Mouse (Mus musculus) forebrain, embryonic 13.5 days (tissue): ENCODE measurements around the gene Snw1. TPM values are rescaled to one million over a fixed set of nuclear protein-coding genes. Genes with fewer than 3 reads are reported as not detected.
"Not testable (repeated sequence)": the region's sequence is repeated elsewhere in the genome, so short reads cannot be mapped to it uniquely, and the experiment has no call there.

ENCODE experiments used
- ATAC-seq: fragments of 200-750 bp; cut with Nextera tagmentation; 2 replicates; pipeline ENCODE4 v1.8.0; 2017
- H3K27ac ChIP-seq: fragments of 300-500 bp; sonication (generic); 2 replicates; pipeline ENCODE4 v1.5.1; 2015; ENCODE audit warnings: inconsistent platforms, mild to moderate bottlenecking, moderate library complexity
- H3K27me3 ChIP-seq: fragments of 300-500 bp; sonication (generic); 2 replicates; pipeline ENCODE4 v1.6.1; 2015; ENCODE audit warnings: mild to moderate bottlenecking, inconsistent platforms
- H3K36me3 ChIP-seq: fragments of 300-500 bp; sonication (generic); 2 replicates; pipeline ENCODE4 v1.6.1; 2015; ENCODE audit warnings: mild to moderate bottlenecking, inconsistent platforms; ENCODE audit not compliant: poor library complexity, severe bottlenecking
- H3K4me1 ChIP-seq: fragments of 300-500 bp; sonication (generic); 2 replicates; pipeline ENCODE4 v1.6.1; 2015; ENCODE audit warnings: inconsistent platforms
- H3K4me2 ChIP-seq: fragments of 300-500 bp; sonication (generic); 2 replicates; pipeline ENCODE4 v1.6.1; 2015; ENCODE audit warnings: inconsistent platforms, mild to moderate bottlenecking, moderate library complexity
- H3K4me3 ChIP-seq: fragments of 300-500 bp; sonication (generic); 2 replicates; pipeline ENCODE4 v1.5.1; 2015; ENCODE audit warnings: mild to moderate bottlenecking, inconsistent platforms
- H3K9ac ChIP-seq: fragments of 300-500 bp; sonication (generic); 2 replicates; pipeline ENCODE4 v1.6.1; 2015; ENCODE audit warnings: mild to moderate bottlenecking, inconsistent platforms
- H3K9me3 ChIP-seq: fragments of 300-500 bp; sonication (generic); replicated peaks from 2 replicates; pipeline ENCODE4 v1.6.1; 2016; ENCODE audit warnings: inconsistent platforms
- WGBS: fragments of 180-500 bp; shearing (Covaris S2); methylation state at CpG from one replicate; pipeline ENCODE4 v1.1.7; 2015; 5-methylcytosine and 5-hydroxymethylcytosine counted together
- polyA plus RNA-seq: library from polyadenylated mRNA; unstranded; fragments of >200 nt; fragmentation: Nextera tagmentation; extraction: Ambion mirVana; gene quantifications from 2 replicates; pipeline ENCODE4 v1.2.1, GENCODE M21; 2015

The Snw1 gene
- polyA plus RNA-seq = 146 and 151 TPM in 2 replicates

DNA sequence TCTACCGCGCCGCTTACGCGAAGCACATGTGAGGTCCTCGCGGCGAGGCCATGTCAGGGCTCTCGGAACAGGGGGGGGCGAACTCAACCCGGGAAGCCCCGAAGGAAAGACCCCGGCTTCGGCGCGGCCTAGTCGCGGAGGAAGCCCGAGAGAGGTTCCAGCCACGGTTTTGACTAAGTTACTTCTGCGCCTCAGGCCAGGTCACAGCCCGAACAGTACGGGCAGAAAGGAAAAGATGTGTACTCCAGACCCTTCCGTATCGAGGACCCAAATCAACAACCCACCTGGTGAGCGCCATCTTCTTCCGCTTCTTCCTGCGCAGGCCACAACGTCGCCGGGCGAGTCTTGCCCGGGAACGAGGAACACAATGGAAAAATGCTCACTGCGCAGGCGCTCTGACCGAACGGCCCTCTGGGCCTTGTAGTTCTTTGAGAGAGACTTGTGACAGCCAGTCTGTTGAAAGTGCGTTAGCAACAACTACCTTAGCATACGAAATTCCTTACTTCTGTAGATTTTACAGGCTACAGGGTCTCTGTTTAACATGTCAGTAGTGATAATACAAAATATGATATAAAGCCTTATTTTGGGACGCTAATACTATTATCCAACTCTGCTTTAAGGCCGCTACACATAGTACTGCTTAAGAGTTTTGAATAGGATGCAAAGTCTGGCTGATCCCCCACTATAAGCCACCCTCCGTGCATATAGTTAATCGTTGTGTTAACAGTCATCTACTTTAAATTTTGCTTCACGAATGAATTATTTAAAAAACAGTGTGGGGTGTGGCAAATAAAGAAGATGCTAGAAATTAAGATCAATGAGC, at the start of gene Snw1:
TSS of gene Snw1 (minus strand) at position 311 of the 823 bp plus-strand sequence.
- Histone ChIP-seq H3K4me1 (peaks cover 20% of the 10 kb centered on the region), H3K4me3 (peak within 1 kb of the TSS; percentile 79), H3K9ac (peak within 1 kb of the TSS; percentile 92), H3K27me3 (peaks cover 4% of the 10 kb centered on the region), H3K4me2 (peak within 1 kb of the TSS; percentile 71), H3K9me3 (no peaks in the 10 kb centered on the region), H3K27ac (peak within 1 kb of the TSS; percentile 75), H3K36me3 (peaks cover 14% of the 10 kb centered on the region)
- WGBS = 2% methylated on average over 45 of the region's 45 CpGs
- ATAC-seq = peak; percentile 99

DNA sequence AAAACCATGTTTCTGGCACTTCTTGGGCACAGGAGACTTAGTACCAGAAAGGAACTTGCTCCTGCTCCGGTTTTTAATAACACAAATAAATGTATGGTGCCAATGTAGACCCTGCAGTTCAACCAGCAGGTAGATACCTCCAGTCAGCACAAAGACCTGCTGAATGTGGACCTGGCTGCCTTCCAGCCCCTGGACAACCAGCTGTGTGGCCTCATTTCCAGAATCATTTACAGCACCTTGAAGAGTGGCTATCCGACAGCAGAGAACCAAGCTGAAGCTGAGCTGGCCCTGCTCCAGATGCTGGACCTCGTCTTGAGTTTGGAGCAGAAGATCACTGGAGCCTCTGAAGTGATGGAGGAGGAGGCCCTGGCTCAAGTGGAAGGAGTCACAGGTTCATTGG, 47.5 kb upstream of the Snw1 start:
- not testable (repeated sequence) for H3K9me3 ChIP-seq, H3K4me1 ChIP-seq, H3K4me2 ChIP-seq, ATAC-seq, H3K36me3 ChIP-seq, H3K9ac ChIP-seq, H3K4me3 ChIP-seq, H3K27ac ChIP-seq, H3K27me3 ChIP-seq
- 70% methylated on average over 3 of the region's 3 CpGs for WGBS

- WGBS = 87% methylated on average over 4 of the region's 4 CpGs
- not testable (repeated sequence) for H3K27me3 ChIP-seq, ATAC-seq, H3K9ac ChIP-seq, H3K36me3 ChIP-seq, H3K4me1 ChIP-seq, H3K4me3 ChIP-seq, H3K27ac ChIP-seq, H3K9me3 ChIP-seq, H3K4me2 ChIP-seq
Measured at GRCm38 (mm10) chr12:87514016-87514415, 41.9 kb upstream of the Snw1 start, which contains the start of gene Gm8300. Gm8300 (plus strand) TSS chr12:87514316.

DNA sequence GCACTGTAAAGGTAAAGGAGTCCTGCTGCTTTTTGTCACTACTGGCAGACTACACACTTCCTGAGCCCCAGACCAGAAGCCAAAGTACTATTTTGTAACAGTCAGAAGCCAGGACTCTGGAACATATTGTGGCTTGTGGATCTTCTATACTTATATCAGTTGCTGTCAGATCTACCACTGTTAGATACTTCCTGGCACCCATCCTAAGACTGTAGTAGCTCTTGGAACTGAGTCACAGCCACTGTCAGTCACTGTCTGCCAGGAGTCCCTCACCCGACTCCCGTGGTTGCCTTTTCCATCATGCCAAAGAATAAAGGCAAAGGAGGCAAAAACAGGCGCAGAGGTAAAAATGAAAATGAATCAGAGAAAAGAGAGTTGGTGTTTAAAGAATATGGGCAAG, 22.3 kb upstream of the Snw1 start, which contains the start of gene Gm5788:
TSS of gene Gm5788 (plus strand) at position 301 of the 400 bp plus-strand sequence.
- not testable (repeated sequence) for H3K4me2 ChIP-seq, ATAC-seq, H3K4me3 ChIP-seq, H3K36me3 ChIP-seq, H3K27ac ChIP-seq, H3K9ac ChIP-seq, H3K4me1 ChIP-seq, H3K9me3 ChIP-seq, H3K27me3 ChIP-seq
- 94% methylated on average over 3 of the region's 3 CpGs for WGBS

- not testable (repeated sequence) for H3K4me3 ChIP-seq, H3K4me1 ChIP-seq, ATAC-seq, H3K4me2 ChIP-seq, H3K27ac ChIP-seq, H3K27me3 ChIP-seq, H3K36me3 ChIP-seq, H3K9me3 ChIP-seq, H3K9ac ChIP-seq
- WGBS = 73% methylated on average over 2 of the region's 2 CpGs
Measured at GRCm38 (mm10) chr12:87488683-87489082, 16.6 kb upstream of the Snw1 start.

GRCm38 (mm10) chr12:87482482-87482881, 10.4 kb upstream of the Snw1 start:
- not testable (repeated sequence) for H3K27me3 ChIP-seq, H3K36me3 ChIP-seq, H3K9ac ChIP-seq, H3K4me2 ChIP-seq, ATAC-seq, H3K4me3 ChIP-seq, H3K9me3 ChIP-seq, H3K27ac ChIP-seq, H3K4me1 ChIP-seq
- 87% methylated on average over 5 of the region's 5 CpGs for whole genome bisulfite sequencing

- H3K4me1 ChIP-seq = peaks cover 17% of the 10 kb centered on the region
- no peak overlapping the region for H3K9ac ChIP-seq
- H3K27ac ChIP-seq = no peak overlapping the region
- no peak overlapping the region for H3K4me2 ChIP-seq
- 86% methylated on average over 3 of the region's 3 CpGs for WGBS
- peaks cover 4% of the 10 kb centered on the region for H3K27me3 ChIP-seq
- no peaks in the 10 kb centered on the region for H3K36me3 ChIP-seq
- H3K4me3 ChIP-seq = no peak overlapping the region
- no peaks in the 10 kb centered on the region for H3K9me3 ChIP-seq
- ATAC-seq = no peak
Measured at GRCm38 (mm10) chr12:87474756-87475155, 2.7 kb upstream of the Snw1 start.

DNA sequence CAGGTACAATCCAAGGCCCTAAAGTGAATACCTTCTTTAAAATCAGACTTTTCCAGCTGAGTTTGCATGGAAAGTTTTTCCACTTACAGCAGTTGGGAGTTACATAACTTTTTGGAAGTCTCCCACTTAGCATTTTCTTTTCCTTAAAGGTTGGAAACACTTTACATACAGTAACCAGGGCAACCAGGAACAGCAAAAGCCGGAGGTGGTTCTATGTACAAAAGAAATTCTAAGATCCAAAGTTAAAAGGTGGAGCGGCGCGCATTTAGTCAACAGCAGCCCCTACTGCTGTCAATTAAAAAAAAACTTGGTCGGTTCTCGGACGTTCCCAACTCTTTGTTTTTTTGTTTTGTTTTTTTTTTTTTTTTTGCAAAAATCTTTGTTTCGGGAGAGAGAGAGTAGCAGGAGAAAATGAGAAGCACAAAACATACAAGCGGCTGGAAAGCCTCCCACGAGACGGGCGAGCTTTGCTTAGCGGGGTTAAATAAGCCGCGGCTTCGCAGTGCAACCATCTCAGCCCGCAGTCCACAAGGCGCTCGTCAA, 582 bp downstream of the Snw1 start:
- peaks cover 21% of the 10 kb centered on the region for H3K36me3 ChIP-seq
- peak overlapping the region; percentile 79 for H3K4me3 ChIP-seq
- peaks cover 20% of the 10 kb centered on the region for H3K4me1 ChIP-seq
- WGBS = 0% methylated on average over 19 of the region's 19 CpGs
- peak overlapping the region; percentile 92 for H3K9ac ChIP-seq
- peaks cover 4% of the 10 kb centered on the region for H3K27me3 ChIP-seq
- ATAC-seq = no peak
- H3K9me3 ChIP-seq = no peaks in the 10 kb centered on the region
- H3K4me2 ChIP-seq = peak overlapping the region; percentile 71
- H3K27ac ChIP-seq = peak overlapping the region; percentile 75

DNA sequence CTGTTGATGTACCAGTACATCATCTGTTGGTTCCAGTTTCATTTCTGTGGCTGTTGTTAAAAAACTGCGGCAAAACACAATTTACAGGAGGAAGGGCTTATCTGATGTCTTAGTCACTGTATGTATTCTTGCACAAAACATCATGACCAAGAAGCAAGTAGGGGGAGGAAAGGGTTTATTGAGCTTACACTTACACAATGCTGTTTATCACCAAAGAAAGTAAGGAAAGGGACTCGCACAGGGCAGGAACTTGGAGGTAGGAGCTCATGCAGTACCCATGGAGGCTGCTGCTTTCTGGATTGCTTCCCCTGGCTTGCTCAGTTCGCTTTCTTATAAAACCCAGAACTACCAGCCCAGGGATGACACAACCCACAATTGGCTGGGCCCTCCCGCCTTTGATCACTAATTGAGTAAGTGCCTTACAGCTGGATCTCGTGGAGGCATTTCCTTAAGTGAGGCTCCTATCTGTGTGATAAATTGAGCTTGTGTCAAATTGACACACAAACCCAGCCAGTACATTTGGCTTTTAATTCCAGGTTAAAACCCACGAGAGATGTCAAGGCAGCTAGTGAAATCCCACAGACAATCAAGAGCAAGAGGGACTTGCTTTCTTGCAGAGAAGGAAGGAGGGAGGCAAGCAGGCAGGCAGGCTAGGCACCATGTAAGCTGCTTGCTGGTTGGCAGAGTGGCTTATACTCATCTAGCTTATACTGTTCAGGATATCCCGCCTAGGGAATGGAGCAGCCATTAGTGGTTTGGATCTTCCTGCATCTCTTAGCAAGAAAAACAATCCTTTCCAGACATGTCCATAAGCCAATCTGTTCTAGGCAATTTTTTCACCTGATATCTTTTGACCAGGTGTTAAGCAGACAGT, 1.6 kb downstream of the Snw1 start:
- no peak for ATAC-seq
- Histone ChIP-seq H3K27ac (no peak overlapping the region), H3K9me3 (no peaks in the 10 kb centered on the region), H3K27me3 (peaks cover 4% of the 10 kb centered on the region), H3K36me3 (peaks cover 26% of the 10 kb centered on the region), H3K9ac (peak overlapping the region; percentile 92), H3K4me3 (peak overlapping the region; percentile 79), H3K4me1 (peaks cover 24% of the 10 kb centered on the region), H3K4me2 (peak overlapping the region; percentile 71)
- WGBS = 73% methylated on average over 7 of the region's 7 CpGs

DNA sequence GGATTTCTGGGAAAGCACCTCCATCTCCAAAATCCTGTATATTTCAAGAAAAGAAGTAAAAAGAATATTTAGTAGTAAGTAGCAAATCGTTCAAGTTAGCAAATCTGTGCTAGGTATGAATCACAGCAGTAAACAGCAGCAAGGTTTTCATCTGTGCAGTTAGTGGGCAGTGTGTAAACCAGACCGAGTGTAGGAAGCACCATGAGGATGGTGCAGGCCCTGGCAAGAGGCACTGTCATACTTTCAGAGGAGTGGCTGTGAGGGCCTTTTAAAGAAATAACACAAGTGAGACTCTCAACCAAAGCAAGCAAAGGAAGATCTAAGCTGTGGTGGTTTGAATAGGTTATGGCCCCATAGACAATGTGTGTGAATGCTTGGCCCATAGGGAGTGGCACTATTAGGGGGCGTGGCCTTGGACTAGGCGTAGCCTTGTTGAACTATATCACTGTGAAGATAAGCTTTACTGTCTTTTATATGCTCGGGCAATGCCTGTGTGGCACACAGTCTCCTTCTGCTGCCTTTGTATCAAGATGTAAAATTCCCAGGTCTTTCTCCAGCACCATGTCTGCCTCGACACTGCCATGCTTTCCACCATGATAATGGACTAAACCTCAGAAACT, 7.3 kb downstream of the Snw1 start:
- H3K27me3 ChIP-seq = no peaks in the 10 kb centered on the region
- no peak overlapping the region for H3K4me3 ChIP-seq
- H3K27ac ChIP-seq = no peak overlapping the region
- H3K4me1 ChIP-seq = 0 out of 2 replicates have a peak, but pooled peaks cover 7% of the 10 kb centered on the region
- no peaks in the 10 kb centered on the region for H3K9me3 ChIP-seq
- no peak for ATAC-seq
- no peak overlapping the region for H3K4me2 ChIP-seq
- no peak overlapping the region for H3K9ac ChIP-seq
- 91% methylated on average over 6 of the region's 6 CpGs for WGBS
- H3K36me3 ChIP-seq = peaks cover 80% of the 10 kb centered on the region

- Histone ChIP-seq H3K4me1 (peaks cover 9% of the 10 kb centered on the region), H3K27ac (no peak overlapping the region), H3K4me2 (no peak overlapping the region), H3K9me3 (no peaks in the 10 kb centered on the region), H3K4me3 (no peak overlapping the region), H3K36me3 (peaks cover 82% of the 10 kb centered on the region), H3K9ac (no peak overlapping the region), H3K27me3 (no peaks in the 10 kb centered on the region)
- ATAC-seq = no peak
- 89% methylated on average over 9 of the region's 9 CpGs for WGBS
Measured at GRCm38 (mm10) chr12:87449456-87449855, 22.6 kb downstream of the Snw1 start.
